Mouse (Mus musculus) limb, embryonic 14.5 days (tissue): ENCODE measurements at regions not wholly inside any gene's neighbourhood (a gene's known extent, or its start where the extent isn't known, plus 50 kb on each side); places are given as distances from the start of the nearest gene placed in this dataset.

Source experiments
- ATAC-seq: fragments of 200-750 bp; cut with Nextera tagmentation; 2 replicates; pipeline ENCODE4 v1.8.0; 2017; ENCODE audit warnings: low read depth, moderate number of reproducible peaks, moderate TSS enrichment; ENCODE audit not compliant: low FRiP score
- DNase-seq: peaks from one replicate; pipeline ENCODE4 v3.0.0-alpha.2; 2015; ENCODE audit warnings: low spot score
- H3K27ac ChIP-seq: fragments of 300-500 bp; sonication (generic); replicated peaks from 2 replicates; pipeline ENCODE4 v1.5.1; 2014; ENCODE audit warnings: low read depth, mild to moderate bottlenecking, low read length, moderate library complexity, mixed read lengths
- H3K27me3 ChIP-seq: fragments of 300-500 bp; sonication (generic); 2 replicates; pipeline ENCODE4 v1.6.1; 2014; ENCODE audit warnings: low read length, mixed read lengths; ENCODE audit not compliant: control insufficient read depth, insufficient read depth
- H3K36me3 ChIP-seq: fragments of 300-500 bp; sonication (generic); 2 replicates; pipeline ENCODE4 v1.6.1; 2014; ENCODE audit warnings: mild to moderate bottlenecking, low read length, moderate library complexity, mixed read lengths; ENCODE audit not compliant: control insufficient read depth, insufficient read depth
- H3K4me1 ChIP-seq: fragments of 300-500 bp; sonication (generic); 2 replicates; pipeline ENCODE4 v1.6.1; 2014; ENCODE audit warnings: antibody characterized with exemption, low read length, mixed read lengths; ENCODE audit not compliant: control insufficient read depth, insufficient read depth
- H3K4me2 ChIP-seq: fragments of 300-500 bp; sonication (generic); replicated peaks from 2 replicates; pipeline ENCODE4 v1.6.1; 2014; ENCODE audit warnings: low read depth, mild to moderate bottlenecking, low read length, moderate library complexity; ENCODE audit not compliant: severe bottlenecking
- H3K4me3 ChIP-seq: fragments of 300-500 bp; sonication (generic); replicated peaks from 2 replicates; pipeline ENCODE4 v1.5.1; 2014; ENCODE audit warnings: low read length
- H3K9ac ChIP-seq: fragments of 300-500 bp; sonication (generic); 2 replicates; pipeline ENCODE4 v1.6.1; 2014; ENCODE audit warnings: mild to moderate bottlenecking, low read depth, low read length, moderate library complexity; ENCODE audit not compliant: severe bottlenecking
- H3K9me3 ChIP-seq: fragments of 300-500 bp; sonication (generic); 2 replicates; pipeline ENCODE4 v1.6.1; 2016; ENCODE audit warnings: low read length; ENCODE audit not compliant: control insufficient read depth
- POLR2A ChIP-seq: fragments of 200-500 bp; IDR thresholded peaks from 2 replicates; pipeline ENCODE4 v1.8.0; 2012; ENCODE audit warnings: inconsistent platforms, mild to moderate bottlenecking, moderate library complexity, borderline replicate concordance; ENCODE audit not compliant: insufficient read depth, insufficient read length; ENCODE audit errors: extremely low read depth
- WGBS: fragments of 180-500 bp; shearing (Covaris S2); extraction: QIAGEN DNeasy Blood & Tissue Kit; methylation state at CpG from one replicate; pipeline ENCODE4 v1.1.7; 2014; 5-methylcytosine and 5-hydroxymethylcytosine counted together

DNA sequence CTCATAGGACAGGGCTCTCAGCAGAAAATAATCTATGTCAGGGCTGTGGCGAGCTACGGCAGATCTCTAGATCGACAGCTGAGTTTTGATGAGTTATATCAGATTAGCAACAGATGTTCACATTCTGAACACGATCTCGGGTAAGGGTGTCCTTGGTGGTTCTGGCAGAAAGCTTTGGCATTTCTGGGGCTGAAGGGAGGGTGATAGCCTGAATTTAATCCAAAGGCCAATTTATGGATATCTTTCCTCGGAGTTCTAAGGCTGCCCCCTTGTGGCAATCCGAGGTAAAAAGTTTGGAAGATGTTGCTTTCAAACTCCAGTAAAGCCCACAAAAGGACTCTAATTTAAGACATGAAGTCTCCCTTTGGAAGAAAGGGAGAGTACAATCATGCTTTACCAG lies 101.3 kb upstream of the Luzp2 start:
- Histone ChIP-seq H3K27ac (no peak overlapping the region), H3K4me3 (no peak overlapping the region), H3K9ac (no peak overlapping the region), H3K9me3 (no peaks in the 10 kb centered on the region), H3K27me3 (no peaks in the 10 kb centered on the region), H3K4me1 (no peaks in the 10 kb centered on the region), H3K36me3 (no peaks in the 10 kb centered on the region), H3K4me2 (no peak overlapping the region)
- no peak for TF ChIP-seq POLR2A
- ATAC-seq (no peak), DNase-seq (peak; percentile 14)
- WGBS, result 41% methylated on average over 7 of the region's 7 CpGs

DNA sequence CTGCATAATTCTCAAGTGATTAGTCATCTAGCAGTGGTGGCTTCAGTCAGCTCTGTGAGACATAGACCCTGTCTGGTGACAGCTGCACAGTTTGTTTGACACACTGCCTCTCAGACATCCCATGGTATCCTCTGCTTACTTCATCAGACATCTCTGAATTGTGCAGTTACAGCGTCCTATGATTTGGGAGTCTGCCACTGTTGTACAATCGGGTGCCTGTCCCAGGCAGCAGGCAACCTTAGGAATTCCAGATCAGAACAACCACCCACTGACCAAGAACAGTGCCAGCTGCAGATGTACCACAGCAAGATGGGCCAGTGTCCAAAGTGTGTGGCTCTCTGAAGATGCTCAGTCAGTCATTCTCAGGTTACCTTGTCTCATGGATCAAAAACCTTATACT lies 100.4 kb upstream of the Luzp2 start:
- Histone ChIP-seq H3K9ac (no peak overlapping the region), H3K4me3 (no peak overlapping the region), H3K4me2 (no peak overlapping the region), H3K27ac (no peak overlapping the region), H3K9me3 (no peaks in the 10 kb centered on the region), H3K27me3 (no peaks in the 10 kb centered on the region), H3K36me3 (no peaks in the 10 kb centered on the region), H3K4me1 (no peaks in the 10 kb centered on the region)
- no peak for ATAC-seq
- WGBS, result 85% methylated on average over 2 of the region's 2 CpGs
- TF ChIP-seq POLR2A, result no peak
- DNase-seq, result no peak

DNA sequence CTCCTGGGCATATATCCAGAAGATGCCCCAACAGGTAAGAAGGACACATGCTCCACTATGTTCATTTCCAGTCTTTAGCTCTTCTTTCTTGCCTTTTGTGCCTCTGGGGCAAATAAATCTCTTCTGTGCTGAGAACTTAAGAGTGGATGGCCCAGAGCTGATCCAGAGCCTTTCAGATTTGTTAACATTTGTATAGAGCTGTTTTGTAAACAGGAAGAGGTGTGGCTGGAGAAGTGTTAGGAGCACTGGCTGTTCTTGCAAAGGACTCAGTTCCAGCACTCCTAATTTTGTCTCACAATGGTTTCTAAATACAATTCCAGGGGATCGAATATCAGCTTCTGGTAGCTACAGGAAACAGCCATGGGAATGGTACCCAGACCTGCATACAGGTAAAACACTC lies 68.0 kb upstream of the Luzp2 start:
- Histone ChIP-seq H3K4me2 (no peak overlapping the region), H3K36me3 (no peaks in the 10 kb centered on the region), H3K9ac (no peak overlapping the region), H3K4me1 (no peaks in the 10 kb centered on the region), H3K27ac (no peak overlapping the region), H3K9me3 (no peaks in the 10 kb centered on the region), H3K4me3 (no peak overlapping the region), H3K27me3 (no peaks in the 10 kb centered on the region)
- WGBS, result 89% methylated on average over 1 of the region's 1 CpGs
- no peak for TF ChIP-seq POLR2A
- DNase-seq (no peak), ATAC-seq (no peak)

DNA sequence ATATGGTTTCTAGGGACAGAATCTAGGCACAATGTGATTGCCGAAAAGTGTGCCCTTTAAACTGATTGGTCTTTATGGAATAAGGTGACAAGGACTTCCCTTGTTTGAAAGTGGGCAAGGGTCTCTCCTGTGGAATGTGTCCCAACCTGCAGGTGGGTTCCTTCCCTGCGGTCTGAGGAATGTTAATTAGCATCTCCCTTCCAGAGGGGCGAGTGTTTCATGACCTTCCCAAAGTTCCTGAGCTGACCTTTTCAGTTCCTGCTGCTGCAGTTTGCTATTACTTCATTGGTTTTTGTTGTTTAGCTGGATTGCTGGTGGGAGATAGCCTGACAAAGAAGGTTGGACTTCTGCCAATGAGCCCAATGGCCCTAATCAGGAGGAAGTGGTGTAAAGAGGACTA lies 66.6 kb upstream of the Luzp2 start:
- no peak overlapping the region for H3K9ac ChIP-seq
- no peak overlapping the region for H3K4me3 ChIP-seq
- no peak overlapping the region for H3K27ac ChIP-seq
- H3K4me2 ChIP-seq, result no peak overlapping the region
- no peaks in the 10 kb centered on the region for H3K4me1 ChIP-seq
- DNase-seq (no peak), ATAC-seq (no peak)
- 34% methylated on average over 3 of the region's 3 CpGs for WGBS
- no peak for TF ChIP-seq POLR2A
- no peaks in the 10 kb centered on the region for H3K27me3 ChIP-seq
- no peaks in the 10 kb centered on the region for H3K36me3 ChIP-seq
- H3K9me3 ChIP-seq, result no peaks in the 10 kb centered on the region

DNA sequence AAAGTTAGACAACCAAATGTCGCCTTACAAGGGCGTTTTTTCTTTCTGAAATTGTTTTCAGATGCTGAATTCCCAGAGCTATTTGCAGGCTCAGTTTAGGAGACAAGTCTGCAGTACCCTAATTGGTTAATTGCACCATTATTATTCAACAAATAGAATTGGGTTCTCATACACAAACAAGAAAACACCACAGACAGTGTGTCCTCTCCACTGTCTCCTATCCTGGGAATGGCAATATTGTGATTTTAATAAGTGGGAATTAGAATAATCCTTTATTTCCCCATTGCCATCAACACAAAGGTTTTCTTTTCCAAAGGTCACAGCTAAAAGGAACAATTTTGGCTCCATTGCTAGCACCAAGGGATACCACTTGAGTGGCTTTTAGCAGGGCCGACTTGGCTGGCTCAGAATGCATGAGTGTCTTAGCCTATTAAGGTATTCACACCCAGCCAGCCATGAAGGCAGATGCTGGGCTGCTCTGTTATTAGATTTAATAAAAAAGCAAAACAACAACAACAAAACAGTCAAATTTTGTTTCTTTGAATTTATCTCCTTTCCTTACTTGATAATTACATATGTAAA lies 53.3 kb upstream of the Luzp2 start:
- no peak for ATAC-seq

DNA sequence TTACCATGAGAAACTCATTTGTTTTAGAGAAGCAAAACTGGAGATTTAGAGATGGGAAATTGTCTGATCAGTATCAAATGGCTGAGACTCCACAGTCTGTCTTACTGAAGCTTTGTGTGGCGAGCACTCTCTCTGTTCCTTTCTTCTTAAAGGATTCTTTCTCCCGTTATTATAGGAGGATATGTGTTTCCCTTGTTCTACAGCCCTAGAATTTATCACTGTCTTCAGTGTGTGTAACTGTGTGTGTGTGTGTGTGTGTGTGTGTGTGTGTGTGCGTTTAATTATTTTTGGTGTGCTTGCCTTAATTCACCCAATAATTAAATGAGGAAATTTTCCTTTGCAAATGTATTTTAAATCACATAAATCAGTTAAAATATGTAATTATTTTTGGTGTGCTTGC lies 52.7 kb upstream of the Luzp2 start:
- WGBS, result 77% methylated on average over 3 of the region's 3 CpGs

More for the DNA sequence above, 53.3 kb upstream of the Luzp2 start:
- WGBS, result 54% methylated on average over 3 of the region's 3 CpGs
- no peaks in the 10 kb centered on the region for H3K27me3 ChIP-seq
- no peaks in the 10 kb centered on the region for H3K36me3 ChIP-seq
- no peak overlapping the region for H3K4me3 ChIP-seq
- DNase-seq, result no peak
- H3K27ac ChIP-seq, result no peak overlapping the region
- no peak for TF ChIP-seq POLR2A
- H3K4me2 ChIP-seq, result no peak overlapping the region
- no peaks in the 10 kb centered on the region for H3K4me1 ChIP-seq
- no peak overlapping the region for H3K9ac ChIP-seq
- H3K9me3 ChIP-seq, result no peaks in the 10 kb centered on the region

More for the DNA sequence above, 52.7 kb upstream of the Luzp2 start:
- ATAC-seq (no peak), DNase-seq (no peak)
- H3K27me3 ChIP-seq, result no peaks in the 10 kb centered on the region
- H3K4me1 ChIP-seq, result no peaks in the 10 kb centered on the region
- no peaks in the 10 kb centered on the region for H3K36me3 ChIP-seq
- H3K9ac ChIP-seq, result no peak overlapping the region
- no peak overlapping the region for H3K27ac ChIP-seq
- H3K4me3 ChIP-seq, result no peak overlapping the region
- no peak overlapping the region for H3K4me2 ChIP-seq
- no peak for TF ChIP-seq POLR2A
- H3K9me3 ChIP-seq, result no peaks in the 10 kb centered on the region
